Mouse (Mus musculus) G1E-ER4 (cell line): ENCODE results near the gene Apob. TPM values are rescaled to one million over a fixed set of nuclear protein-coding genes. Genes with fewer than 3 reads are reported as not detected.

ENCODE experiments used
- GATA1 ChIP-seq: IDR thresholded peaks from one replicate; pipeline ENCODE4 v1.8.0; 2012; ENCODE audit warnings: low read length, inconsistent platforms
- polyA plus RNA-seq: library from polyadenylated mRNA; stranded (reverse); fragments of >175 nt; gene quantifications from 2 replicates; pipeline ENCODE4 v1.2.3, GENCODE M21; 2012

The Apob gene
- polyA plus RNA-seq: not detected in 2 replicates

DNA sequence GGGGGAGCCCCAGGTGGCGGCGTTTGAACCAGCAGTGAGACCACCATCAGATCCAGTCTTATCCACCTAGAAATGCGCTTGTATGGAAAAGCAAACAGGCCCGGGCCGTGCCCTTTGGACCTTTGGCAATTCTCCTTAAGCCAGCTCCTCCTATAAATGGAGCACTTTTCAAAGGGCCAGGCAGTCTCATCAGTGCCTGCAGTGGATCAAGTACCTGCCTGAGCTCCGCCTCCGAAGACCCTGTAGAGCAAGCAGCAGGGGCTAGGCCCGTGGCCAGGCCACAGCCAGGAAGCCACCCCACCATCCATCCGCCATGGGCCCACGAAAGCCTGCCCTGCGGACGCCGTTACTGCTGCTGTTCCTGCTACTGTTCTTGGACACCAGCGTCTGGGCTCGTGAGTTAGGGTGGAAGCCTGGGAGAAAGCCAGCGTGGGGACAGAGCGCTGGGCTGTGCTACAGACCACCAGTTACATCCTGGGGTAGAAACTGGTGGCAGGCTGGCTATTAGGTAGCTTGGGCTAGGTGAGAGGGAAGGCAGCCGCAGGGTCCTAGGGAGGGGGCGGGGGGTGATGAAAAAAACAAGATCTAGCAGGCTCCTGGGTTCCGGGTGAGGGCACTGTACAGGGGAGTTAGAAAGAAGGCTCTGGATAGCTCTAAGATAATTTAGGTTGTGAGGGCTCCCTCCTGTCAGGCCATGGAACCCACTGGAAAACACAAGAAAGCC lies at the start of gene Apob:
Gene Apob (plus strand): TSS at position 183 of the 724 bp plus-strand sequence.
- TF ChIP-seq GATA1: no peak

DNA sequence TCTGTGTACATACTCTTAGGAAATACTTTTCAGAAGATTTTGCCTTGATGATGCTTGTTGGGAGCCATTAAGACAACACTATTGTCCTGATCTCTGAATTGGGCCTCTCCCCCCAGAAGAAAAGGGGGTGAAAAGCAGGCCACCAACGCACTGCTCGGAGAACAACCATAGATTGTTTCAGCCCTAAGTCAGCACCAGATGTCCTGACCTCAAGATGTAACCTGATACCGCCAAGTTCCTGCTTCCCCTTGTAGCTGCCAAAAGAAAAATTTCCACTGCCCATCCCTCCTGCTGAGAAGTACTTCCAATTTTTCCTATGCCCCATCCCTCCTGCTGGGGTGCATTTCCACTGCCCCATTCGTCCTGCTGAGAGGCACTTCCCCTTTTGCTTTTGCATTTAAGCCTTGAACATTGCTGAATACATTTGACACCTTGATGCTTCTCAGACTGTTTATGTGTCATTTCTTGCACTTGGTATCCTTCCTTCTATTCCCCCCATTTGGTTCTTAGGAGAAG lies 45.0 kb upstream of the Apob start:
- TF ChIP-seq GATA1: no peak

DNA sequence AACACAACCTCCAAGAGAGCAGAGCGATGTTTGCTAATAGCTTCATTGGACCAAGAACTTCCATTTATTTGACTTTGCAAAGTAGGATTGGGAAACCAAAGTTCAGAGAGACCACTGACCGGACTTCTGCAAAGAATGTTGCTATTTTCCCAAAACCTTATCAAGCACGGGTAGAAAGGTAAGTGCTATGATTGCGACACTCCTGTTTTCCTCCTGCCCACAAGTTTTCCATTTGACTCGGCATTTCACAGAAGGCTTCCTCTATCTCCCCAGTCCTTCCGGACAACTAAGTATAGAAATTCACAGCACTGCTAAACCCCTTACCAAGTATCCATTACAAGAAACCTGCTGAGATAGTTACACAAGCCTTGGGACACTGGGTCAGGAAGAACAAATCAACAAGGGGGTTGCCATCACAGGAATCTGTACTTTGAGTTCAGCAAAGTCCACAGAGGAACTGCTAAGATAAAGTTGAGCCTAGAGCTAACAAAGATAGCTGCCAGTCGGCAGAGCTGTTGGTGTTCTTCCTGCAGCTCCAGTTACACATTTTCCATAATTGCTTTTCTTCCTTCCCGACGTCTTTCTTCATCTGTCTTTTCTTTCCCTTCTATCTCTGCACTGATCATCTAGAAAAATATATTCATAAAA lies 27.2 kb upstream of the Apob start:
- TF ChIP-seq GATA1: no peak

DNA sequence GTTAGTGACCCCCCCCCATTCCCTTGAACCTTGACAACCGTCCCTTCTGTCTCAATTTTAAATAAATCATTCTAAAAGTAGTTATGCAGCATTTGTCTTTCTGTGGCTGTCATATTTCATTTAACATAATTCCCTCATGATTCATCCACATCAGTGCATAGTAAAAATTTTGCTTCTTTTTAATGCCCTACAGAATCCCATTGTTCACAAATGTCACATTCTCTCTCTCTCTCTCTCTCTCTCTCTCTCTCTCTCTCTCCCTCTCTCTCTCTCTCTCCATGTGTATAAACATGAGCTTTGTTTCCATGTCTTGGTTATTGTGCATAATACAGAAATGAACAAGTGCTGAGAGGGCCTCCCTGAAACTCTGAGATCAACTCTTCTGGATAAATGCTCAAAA lies 18.6 kb upstream of the Apob start:
- TF ChIP-seq GATA1: no peak

DNA sequence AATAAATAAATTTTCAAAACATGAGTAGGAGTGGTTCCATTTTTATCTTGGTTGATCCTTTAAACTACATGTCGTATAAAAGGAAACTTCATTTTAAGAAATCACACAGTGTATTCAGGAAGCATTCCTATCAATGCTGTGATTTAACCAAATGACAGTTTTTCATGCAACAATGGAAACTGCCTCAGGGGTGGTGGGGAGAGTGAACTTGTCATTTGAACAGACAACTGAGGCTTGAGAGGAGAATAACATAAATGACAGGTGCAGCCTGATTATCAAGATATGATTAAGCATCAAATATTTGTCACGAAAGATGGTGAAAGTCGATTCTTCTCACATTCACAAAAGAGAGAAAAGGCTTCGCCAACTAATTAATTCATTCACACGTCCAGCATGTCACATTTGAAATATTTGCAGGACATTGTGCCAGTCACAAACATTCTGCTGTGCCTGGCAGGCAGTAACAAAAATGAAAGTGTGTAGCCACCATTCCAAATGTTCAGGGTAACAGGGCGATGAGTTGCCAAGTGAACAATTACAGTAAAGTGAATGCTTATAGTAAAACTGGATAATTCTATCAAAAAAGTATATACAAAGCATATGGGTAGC lies 18.0 kb upstream of the Apob start:
- no peak for TF ChIP-seq GATA1

DNA sequence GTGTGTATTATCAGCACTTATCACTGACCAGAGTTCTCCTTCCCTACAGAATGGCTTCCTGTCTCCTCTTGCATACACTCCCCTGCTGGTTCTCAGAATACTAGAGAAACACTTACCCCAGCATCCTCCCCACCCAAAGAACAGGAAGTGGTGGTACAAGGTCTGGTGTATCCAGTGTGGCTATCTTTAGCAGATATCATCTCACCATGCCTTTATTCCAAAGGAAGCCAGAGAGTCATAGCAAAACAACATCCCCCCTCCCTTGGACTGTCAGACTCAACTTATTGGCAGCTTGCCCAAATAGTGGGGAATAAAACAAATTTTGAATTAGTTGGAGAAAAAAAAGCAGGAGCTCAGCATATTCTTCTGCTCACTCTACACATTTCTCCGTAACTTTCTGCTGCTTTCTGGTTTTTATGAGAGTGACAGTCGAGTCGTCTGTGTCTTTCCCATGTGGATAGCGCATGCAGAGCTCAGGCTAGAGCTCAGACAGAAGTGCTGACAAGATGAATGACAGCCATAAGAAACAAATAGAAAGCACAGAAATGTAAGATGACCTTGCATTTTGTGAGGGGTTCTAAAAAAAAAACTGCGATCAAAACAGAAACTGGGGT lies 15.0 kb upstream of the Apob start:
- no peak for TF ChIP-seq GATA1

DNA sequence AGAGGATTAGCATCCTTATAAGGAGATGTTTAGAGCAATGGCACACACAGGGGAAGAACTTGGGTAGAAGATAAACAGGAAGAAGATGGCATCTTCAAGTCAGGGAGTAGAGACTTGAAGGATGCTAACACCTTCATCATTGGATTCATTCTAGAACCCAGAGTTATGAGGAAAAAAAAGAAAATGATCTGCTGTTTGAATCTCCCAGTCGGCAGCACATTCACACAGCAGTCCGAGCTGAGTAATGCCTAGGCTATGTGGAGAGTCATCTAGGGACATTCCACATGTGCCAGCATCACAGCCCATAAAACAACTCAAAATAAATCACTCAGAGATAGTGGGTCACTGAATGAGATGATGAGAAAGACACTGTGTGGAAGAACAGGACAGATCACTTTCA lies 10.2 kb upstream of the Apob start:
- TF ChIP-seq GATA1: no peak

DNA sequence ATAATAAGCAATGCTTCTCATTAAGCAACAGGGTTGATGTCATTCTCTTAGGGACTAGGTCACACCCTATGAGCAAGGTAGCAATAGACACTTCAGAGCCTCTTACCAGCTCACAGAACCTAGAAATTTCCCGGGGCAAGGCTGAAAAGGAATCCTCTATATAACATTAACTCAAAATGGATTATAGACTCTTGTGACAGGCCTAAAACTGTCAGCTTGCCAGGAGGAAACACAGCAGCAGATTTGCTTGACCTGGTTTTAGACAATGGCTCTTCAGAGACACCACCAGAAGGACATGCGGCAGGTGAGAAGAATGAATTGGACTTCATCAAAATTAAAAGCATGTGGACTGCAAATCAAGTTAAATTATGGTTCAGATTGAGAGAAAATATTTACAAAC lies 7.1 kb upstream of the Apob start:
- no peak for TF ChIP-seq GATA1

DNA sequence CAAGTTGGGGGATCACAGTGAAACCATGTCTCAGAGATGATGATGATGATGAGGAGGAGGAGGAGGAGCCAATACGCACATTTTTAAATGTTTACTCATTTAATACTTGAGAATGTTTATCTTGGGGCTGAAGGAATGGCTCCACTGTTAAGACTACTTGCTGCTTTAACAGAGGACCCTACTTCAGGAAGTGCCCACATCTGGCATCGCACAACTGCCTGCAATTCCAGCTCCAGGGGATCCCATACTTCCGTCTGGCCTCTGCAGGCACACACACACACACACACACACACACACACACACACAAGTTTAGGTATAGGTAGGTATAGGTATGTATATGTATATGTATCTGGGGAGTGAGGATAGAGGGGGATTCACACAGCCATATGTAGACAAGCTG lies 6.6 kb upstream of the Apob start:
- no peak for TF ChIP-seq GATA1

DNA sequence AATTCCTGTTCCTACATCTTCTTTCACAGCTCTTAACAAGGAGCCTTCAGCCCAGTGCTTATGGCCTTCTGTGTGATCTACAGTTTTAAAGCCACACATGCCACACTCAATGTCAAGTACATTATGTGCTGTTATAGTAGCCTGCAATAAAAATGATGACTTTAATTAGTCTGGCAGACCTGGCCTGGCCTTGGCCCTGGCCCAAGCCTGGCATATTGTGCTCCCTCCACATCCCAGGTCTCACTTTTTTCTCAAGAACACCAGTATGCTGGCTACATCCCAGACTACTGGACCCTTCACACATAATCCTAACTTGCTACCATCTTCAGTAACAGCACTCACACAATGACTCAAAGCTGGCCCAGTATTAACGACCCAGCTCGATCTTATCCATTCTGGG lies 5.7 kb upstream of the Apob start:
- TF ChIP-seq GATA1: no peak

DNA sequence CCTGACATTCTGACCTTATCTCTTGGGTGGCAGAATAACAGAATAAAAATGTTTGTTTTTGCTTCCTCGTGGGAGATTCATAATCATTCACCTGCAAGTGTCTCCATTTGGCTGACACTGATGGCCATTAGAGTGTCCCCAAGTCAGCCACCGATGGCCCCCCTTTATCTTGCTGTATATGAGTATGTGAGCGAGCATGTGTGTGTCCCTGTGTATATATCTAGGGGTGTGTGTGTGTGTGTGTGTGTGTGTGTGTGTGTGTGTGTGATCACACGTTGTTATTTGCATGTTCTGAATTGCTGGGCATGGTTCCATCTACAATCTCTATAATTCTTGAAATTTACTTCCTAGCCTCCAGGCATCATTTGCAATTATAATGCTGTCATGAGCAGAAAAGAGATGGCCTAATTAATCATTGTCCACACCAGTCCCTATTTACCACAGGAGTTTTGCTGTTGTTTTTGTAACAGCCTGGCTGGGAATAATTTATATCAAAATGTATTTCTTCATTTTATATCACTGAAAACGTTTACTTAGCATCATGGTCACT lies 3.6 kb upstream of the Apob start:
- TF ChIP-seq GATA1: no peak

DNA sequence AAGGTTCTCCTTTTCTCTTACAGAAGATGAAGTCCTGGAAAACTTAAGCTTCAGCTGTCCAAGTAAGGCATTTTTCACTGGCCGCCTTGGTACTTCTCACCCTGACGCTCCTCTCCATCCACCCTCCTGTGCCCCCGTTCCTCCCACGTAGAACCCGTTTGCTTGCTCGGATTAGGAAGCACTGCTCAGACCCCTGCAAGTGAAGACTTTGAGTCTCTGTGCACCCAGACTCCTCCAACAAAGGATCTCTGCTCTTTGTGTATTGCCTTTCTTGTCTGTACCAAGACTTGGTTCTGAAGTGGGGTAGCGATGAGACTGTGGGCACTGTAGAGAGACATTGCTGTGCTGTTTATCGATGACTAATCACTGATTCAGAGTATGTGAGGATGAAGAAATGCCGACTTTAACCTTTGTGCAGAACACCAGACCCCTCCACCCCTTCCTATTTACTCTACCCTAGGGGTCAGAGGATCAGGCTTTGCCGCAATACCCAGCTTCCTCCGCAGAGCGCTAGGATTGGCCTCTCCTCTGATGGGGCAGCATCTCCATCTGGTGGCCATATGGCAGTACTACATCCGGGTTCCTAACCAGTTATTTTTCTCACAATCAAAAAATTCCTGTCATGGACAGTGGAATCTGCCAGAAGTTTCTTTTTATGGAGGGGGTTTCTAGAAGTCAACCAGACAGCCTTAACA lies 889 bp downstream of the Apob start:
- no peak for TF ChIP-seq GATA1

DNA sequence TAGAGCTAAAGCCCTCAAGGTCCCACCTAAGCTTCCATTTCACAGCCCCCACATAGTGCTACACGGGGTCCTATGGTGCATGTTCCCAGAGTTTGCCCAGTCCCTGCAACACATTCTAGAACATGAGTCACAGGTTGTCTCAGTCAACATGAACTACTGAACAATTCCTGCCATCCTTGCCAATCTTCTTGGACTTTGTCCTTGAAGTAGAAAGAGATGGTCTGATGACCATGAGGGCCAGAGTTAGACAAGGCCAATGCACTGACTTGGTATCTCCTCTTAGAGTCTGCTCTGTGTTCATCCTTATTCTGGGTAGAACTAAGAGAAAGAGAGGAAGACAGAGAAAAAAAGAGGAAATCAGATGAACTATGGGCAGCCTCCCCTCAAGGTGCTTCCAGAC lies 7.0 kb downstream of the Apob start:
- TF ChIP-seq GATA1: no peak

DNA sequence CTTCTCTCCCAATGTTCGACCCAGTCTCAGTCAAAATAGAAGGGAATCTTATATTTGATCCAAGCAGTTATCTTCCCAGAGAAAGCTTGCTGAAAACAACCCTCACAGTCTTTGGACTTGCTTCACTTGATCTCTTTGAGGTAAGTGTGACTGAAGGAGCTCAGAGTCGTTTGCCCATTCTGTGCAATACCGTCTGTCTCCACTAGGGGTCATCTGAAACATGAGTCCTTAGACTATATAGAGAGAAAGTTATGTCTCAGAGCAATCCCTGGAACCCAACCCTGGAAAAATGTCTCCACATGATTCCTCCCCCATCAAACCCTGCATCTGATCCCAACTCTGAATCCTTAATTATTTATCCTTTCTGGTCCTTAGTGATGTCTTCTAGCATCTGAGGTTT lies 13.4 kb downstream of the Apob start:
- no peak for TF ChIP-seq GATA1

DNA sequence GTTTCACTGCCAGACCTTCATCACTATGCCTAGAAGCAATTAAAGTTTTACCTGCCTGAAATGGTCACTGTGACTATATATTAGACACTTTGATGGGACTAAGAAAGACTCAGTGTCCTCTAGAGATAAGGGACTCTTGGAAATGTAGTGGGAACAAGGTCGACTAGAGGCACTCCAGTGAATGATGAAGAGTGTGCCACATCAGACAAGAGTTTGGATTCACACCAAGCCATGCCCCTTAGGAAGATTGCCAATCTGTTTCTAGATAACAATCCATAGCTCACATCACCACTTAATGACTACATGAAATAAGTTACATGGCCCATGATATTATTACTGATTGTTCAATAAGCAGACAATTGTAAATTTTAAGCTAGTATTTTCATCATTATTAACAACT lies 14.1 kb downstream of the Apob start:
- TF ChIP-seq GATA1: no peak
